Mouse (Mus musculus): ENCODE data around the gene Gnb3.

Gene Gnb3

DNA sequence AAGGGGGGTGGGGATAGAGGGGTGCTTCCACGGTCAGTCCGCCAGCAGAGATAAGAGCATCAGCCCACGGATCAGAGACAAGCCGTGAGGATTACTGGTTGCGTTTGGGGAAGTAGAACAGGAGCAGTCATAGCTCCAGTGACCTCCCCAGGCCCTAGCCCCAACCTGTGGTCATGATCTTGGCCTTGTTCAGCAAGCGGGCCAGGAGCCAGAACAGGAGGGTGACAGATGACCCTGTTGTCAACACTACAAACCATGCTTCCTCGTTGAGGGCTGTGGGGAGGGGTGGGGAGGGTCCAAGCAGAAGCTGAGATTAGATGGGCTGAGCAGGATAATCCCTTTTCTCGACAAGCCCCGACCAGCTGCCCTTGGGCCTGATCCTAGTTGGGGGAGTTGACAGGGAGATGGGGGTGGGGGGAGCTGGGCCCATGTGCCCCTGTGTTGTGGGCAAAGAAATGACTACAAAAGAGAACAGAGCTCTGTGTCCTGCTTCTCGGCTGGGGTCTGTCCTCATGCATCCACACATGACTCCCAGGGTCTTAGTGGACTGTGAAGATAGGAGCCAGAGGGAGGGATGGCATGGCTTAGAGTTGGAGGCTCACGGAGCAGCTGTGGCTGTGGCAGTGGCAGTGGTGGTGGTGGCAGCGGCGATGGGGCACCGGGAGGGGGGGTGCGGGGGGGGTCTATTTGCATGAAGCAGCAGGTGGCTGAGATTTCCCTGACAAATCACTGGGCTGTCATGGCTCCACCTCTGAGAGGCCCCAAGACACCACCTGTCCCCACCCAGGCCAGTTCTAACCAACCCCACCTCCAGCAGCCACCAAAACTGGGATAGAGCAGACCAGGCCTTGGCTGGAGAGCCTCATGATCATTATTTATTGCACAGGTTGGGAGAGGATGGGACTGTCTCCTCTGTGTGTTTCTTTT is at the start of gene Gnb3:
Gene Gnb3, minus strand, starts transcription at position 35 of the 927 bp plus-strand sequence.
- DNase-seq (ENCODE audit: low read depth, low spot score), result no peak

DNA sequence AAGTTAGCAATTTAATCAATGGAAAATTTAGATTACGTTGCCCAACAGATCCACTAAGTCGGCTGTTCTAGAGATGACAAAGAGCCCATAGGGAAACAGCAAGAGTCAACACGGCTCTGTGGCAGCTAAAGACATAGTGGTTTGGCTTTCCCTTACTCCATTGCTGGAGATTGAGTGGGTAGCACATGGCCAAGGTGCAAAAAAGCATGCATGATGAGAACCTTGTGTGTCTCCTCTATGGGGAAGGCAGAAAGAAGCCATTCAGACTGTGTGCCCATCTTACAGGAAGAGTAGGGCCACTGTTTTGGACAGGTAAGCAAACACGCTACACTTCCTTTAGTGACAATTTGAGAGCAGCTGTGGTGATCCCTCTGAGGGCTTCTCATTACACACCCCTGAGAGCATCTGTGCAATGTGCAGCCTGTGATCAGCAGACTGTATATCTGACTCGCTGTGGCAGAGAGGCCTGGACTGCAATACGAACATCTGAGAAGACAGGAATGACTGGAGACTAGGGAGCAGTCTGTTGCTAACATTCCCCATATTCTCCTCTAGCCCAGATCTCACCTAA is 48.6 kb upstream of the Gnb3 start:
- no peak for DNase-seq (ENCODE audit: low read depth, low spot score)

- DNase-seq (ENCODE audit: low read depth, low spot score), result no peak
These were observed 47.9 kb upstream of the Gnb3 start, which contains the start of gene Cd4 for GRCm38 (mm10) chr6:124887986-124888385. Cd4 (minus strand) TSS chr6:124888221.

GRCm38 (mm10) chr6:124885956-124886381 is 45.9 kb upstream of the Gnb3 start:
- no peak for DNase-seq (ENCODE audit: low read depth, low spot score)

- DNase-seq (ENCODE audit: low read depth, low spot score), result no peak
These were observed 44.8 kb upstream of the Gnb3 start for GRCm38 (mm10) chr6:124884714-124885500.

GRCm38 (mm10) chr6:124883351-124883750 is 43.3 kb upstream of the Gnb3 start:
- DNase-seq (ENCODE audit: low read depth, low spot score), result no peak

DNA sequence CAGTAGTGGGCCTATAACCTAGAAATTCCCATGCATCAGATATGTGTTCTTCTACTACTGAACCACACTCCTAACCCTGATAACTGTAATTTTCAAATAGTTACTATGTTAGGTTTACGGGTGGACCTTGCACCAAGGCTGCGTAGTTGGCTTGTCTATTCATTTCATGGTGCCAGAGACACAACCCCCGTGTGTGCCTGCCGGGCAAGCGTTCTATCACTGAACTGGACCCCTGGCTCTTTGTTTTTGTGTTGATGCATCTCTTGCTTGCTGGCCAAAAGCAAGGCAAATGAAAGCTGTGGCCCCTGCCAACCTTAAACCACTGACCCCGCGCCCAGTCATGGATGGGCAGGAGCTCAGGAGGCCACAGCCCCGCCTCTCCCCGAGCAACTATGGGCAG is 41.7 kb upstream of the Gnb3 start:
- no peak for DNase-seq (ENCODE audit: low read depth, low spot score)

- no peak for DNase-seq (ENCODE audit: low read depth, low spot score)
These were observed 39.3 kb upstream of the Gnb3 start for GRCm38 (mm10) chr6:124879390-124879789.

- DNase-seq (ENCODE audit: low read depth, low spot score), result no peak
These were observed 34.3 kb upstream of the Gnb3 start for GRCm38 (mm10) chr6:124874348-124874747.

- no peak for DNase-seq (ENCODE audit: low read depth, low spot score)
These were observed 26.5 kb upstream of the Gnb3 start for GRCm38 (mm10) chr6:124866560-124866959.

DNA sequence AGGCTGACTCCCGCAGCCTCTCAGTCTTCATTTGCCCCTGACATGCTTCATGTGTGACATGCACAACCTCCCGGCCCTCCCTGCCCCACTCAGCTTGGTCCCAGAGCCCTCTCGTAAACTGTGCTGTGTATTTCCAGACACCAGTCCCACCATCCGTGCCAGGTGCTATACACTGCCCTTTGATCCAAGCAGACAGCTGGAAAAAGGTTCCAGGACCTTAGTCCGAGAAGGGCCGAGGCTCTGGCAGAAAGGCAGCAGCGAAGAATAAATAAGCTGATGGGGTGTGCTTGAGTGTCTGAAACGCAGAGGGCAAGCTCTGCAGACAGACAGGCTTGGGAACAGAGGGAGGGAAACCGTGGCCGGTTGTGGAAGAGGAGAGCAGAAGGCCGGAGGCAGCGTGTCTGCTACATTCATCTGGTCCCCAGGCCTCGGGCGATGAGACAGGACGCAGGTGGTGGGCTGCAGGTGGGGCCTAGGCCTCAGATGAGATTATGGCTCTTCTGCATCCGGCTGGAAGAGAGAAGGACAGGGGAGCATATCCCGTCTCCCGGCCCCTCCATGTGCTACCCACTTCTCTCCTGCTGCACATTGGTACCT is 25.8 kb upstream of the Gnb3 start:
- DNase-seq (ENCODE audit: low read depth, low spot score), result no peak

DNA sequence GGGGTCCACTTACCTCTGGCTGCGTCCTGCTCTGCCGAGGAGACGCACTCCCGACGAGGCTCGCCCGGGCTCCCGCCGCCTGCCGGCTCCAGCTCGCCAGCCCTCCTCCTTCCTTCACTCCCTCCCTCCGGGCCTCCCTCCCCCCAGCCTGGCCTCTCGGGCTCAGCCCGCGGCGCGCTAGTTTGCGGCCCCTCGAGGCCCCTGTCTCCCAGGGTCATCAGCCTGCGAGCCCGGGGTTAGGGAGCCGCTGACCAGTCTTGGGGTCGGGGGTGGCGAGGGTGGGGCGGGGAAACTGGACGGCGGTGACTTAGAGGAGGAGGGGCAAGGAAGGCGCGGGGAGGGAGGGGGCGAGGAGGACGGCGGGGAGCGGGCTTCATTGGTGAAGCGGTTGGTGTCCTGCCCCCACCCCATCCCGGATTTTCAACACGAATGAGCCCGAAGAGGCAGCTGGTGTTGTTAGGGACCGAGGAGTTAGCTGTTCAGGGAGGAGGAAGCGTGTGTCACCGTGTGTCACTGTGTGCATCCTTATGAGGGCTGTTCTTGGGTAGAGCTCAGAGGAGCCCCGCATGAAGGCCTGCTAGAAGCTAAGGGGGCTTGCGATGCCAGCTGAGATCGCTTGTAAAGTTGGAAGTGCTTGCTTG is 23.7 kb upstream of the Gnb3 start, which contains the start of gene Gpr162:
Gene Gpr162, minus strand, starts transcription at position 326 of the 641 bp plus-strand sequence.
- DNase-seq (ENCODE audit: low read depth, low spot score), result no peak

DNA sequence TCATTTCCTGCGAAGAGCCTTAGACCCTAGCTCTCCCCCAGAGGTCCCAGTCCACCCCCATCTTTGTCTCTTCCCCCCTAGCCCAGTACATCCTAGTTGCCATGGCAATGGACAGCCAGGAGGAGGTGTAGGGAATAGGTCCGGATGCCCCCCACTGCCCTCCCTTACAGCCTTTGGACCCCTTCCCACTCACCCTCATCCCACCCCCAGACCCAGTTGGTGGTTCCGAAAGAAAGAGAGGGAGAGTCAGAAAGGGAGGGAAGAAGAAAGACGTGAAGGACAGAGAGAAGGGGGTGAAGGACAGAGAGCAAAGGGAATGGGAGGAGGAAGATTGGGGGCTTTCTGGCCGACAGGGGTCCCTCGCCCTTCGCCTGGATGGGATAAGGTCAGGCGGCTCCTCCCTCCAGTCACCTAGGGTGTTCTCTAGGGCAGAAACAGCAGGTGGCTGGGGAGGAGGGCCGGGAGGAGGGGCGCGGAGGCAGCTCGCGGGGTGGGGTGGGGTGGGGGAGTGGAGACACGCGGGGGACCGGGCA is 23.1 kb upstream of the Gnb3 start:
- no peak for DNase-seq (ENCODE audit: low read depth, low spot score)

GRCm38 (mm10) chr6:124862406-124863124 is 22.5 kb upstream of the Gnb3 start:
- no peak for DNase-seq (ENCODE audit: low read depth, low spot score)

DNA sequence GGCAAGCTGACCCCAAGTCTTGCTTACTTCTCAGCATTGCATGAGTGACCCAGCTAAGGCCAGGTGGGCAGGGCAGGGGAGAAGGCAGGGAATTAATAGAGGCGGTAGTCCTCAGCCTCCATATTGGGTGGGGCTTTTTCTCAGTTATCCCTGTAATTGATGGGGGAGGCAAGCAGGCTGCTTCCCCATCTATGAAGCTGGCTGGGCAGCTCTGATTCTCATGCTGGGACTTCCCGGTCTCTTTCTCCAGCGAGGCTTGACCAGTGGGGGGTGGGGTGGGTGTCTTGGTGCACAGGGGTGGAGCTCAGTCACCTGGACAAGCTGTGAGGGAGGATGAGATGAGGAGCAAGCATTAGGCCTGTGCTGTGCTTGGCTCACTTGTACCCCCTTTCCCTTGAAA is 21.7 kb upstream of the Gnb3 start:
- no peak for DNase-seq (ENCODE audit: low read depth, low spot score)

- DNase-seq (ENCODE audit: low read depth, low spot score), result no peak
These were observed 21.2 kb upstream of the Gnb3 start for GRCm38 (mm10) chr6:124861266-124861665.

GRCm38 (mm10) chr6:124860511-124860910 is 20.4 kb upstream of the Gnb3 start:
- DNase-seq (ENCODE audit: low read depth, low spot score), result no peak

DNA sequence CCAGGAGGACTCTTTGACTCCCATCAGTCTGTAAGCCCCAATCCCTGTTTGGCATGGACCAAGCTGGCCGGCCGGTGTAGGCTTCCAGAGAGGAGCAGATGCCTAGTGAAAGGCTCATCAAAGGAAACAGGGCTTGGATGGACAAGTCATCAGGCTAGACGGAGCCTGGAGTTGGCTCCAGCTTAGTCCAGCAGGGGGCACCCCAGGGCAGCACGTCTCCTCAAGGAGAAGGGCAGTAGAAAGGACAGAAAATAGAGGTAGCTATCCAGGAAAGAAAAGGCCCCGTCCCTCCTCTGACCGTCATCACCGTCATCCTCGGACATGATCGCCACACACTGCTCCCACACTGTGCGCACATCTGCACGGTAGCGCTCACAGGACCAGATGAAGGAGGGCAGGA is 19.6 kb upstream of the Gnb3 start:
- DNase-seq (ENCODE audit: low read depth, low spot score), result no peak

GRCm38 (mm10) chr6:124858561-124859318 is 18.7 kb upstream of the Gnb3 start:
- DNase-seq (ENCODE audit: low read depth, low spot score), result no peak
